Mouse (Mus musculus) limb, embryonic 15.5 days (tissue): Measurements from ENCODE around the gene Tnfrsf8. TPM values are rescaled to one million over a fixed set of nuclear protein-coding genes. Genes with fewer than 3 reads are reported as not detected.

ENCODE experiments used
- ATAC-seq: fragments of 200-750 bp; cut with Nextera tagmentation; 2 replicates; pipeline ENCODE4 v1.8.0; 2017; ENCODE audit warnings: low read depth, moderate TSS enrichment; ENCODE audit not compliant: insufficient number of reproducible peaks, low FRiP score, low TSS enrichment
- H3K27ac ChIP-seq: fragments of 300-500 bp; sonication (generic); 2 replicates; pipeline ENCODE4 v1.5.1; 2015; ENCODE audit warnings: moderate library complexity, mild to moderate bottlenecking, inconsistent platforms
- H3K27me3 ChIP-seq: fragments of 300-500 bp; sonication (generic); 2 replicates; pipeline ENCODE4 v1.6.1; 2015; ENCODE audit warnings: inconsistent platforms
- H3K36me3 ChIP-seq: fragments of 300-500 bp; sonication (generic); 2 replicates; pipeline ENCODE4 v1.6.1; 2015; ENCODE audit warnings: inconsistent platforms
- H3K4me1 ChIP-seq: fragments of 300-500 bp; sonication (generic); 2 replicates; pipeline ENCODE4 v1.6.1; 2015; ENCODE audit warnings: inconsistent platforms
- H3K4me2 ChIP-seq: fragments of 300-500 bp; sonication (generic); 2 replicates; pipeline ENCODE4 v1.6.1; 2015; ENCODE audit warnings: mild to moderate bottlenecking, inconsistent platforms
- H3K4me3 ChIP-seq: fragments of 300-500 bp; sonication (generic); 2 replicates; pipeline ENCODE4 v1.5.1; 2015; ENCODE audit warnings: mild to moderate bottlenecking, inconsistent platforms
- H3K9ac ChIP-seq: fragments of 300-500 bp; sonication (generic); 2 replicates; pipeline ENCODE4 v1.6.1; 2015; ENCODE audit warnings: inconsistent platforms
- H3K9me3 ChIP-seq: fragments of 300-500 bp; sonication (generic); 2 replicates; pipeline ENCODE4 v1.6.1; 2016; ENCODE audit warnings: inconsistent platforms
- WGBS: fragments of 180-500 bp; shearing (Covaris S2); methylation state at CpG from one replicate; pipeline ENCODE4 v1.1.7; 2015; 5-methylcytosine and 5-hydroxymethylcytosine counted together
- polyA plus RNA-seq: library from polyadenylated mRNA; unstranded; fragments of >200 nt; fragmentation: Nextera tagmentation; extraction: Ambion mirVana; gene quantifications from 2 replicates; pipeline ENCODE4 v1.2.1, GENCODE M21; 2015

Tnfrsf8 gene
- polyA plus RNA-seq, 1 experiment from 2014 or later, result 0.17 TPM

- Histone ChIP-seq H3K27me3 (no peaks in the 10 kb centered on the region), H3K4me2 (no peak overlapping the region), H3K9me3 (no peaks in the 10 kb centered on the region), H3K4me3 (no peak overlapping the region), H3K27ac (no peak overlapping the region), H3K9ac (no peak overlapping the region), H3K4me1 (peaks cover 3% of the 10 kb centered on the region; the same call in 1 of the 2 replicates), H3K36me3 (no peaks in the 10 kb centered on the region)
- no peak for ATAC-seq
- 76% methylated on average over 1 of the region's 1 CpGs for WGBS
These were observed 95.0 kb downstream of the Tnfrsf8 start for GRCm38 (mm10) chr4:145220001-145220400.

GRCm38 (mm10) chr4:145219240-145219985 is 95.6 kb downstream of the Tnfrsf8 start:
- H3K4me3 ChIP-seq, result no peak overlapping the region
- H3K4me1 ChIP-seq, result peaks cover 9% of the 10 kb centered on the region
- no peak for ATAC-seq
- H3K9me3 ChIP-seq, result no peaks in the 10 kb centered on the region
- H3K9ac ChIP-seq, result no peak overlapping the region
- 60% methylated on average over 15 of the region's 15 CpGs for WGBS
- no peak overlapping the region for H3K4me2 ChIP-seq
- H3K27ac ChIP-seq, result no peak overlapping the region
- no peaks in the 10 kb centered on the region for H3K36me3 ChIP-seq
- no peaks in the 10 kb centered on the region for H3K27me3 ChIP-seq

- H3K4me1 ChIP-seq, result peaks cover 14% of the 10 kb centered on the region
- H3K9me3 ChIP-seq, result no peaks in the 10 kb centered on the region
- no peak for ATAC-seq
- 69% methylated on average over 5 of the region's 5 CpGs for WGBS
- no peak overlapping the region for H3K4me3 ChIP-seq
- no peak overlapping the region for H3K9ac ChIP-seq
- no peak overlapping the region for H3K4me2 ChIP-seq
- H3K27ac ChIP-seq, result no peak overlapping the region
- no peaks in the 10 kb centered on the region for H3K27me3 ChIP-seq
- H3K36me3 ChIP-seq, result no peaks in the 10 kb centered on the region
These were observed 97.1 kb downstream of the Tnfrsf8 start for GRCm38 (mm10) chr4:145217837-145218236.

Other genes starting within 250 kb of the Tnfrsf8 start
- gene Vps13d, start 120.2 kb downstream of the Tnfrsf8 start, polyA plus RNA-seq, result 11.1 and 14.3 TPM in 2 replicates
- gene Tnfrsf1b, start 68.3 kb downstream of the Tnfrsf8 start, polyA plus RNA-seq, result 4.5 and 6.3 TPM in 2 replicates
- gene Zfp990, start 195.6 kb upstream of the Tnfrsf8 start, polyA plus RNA-seq, result 0.05 TPM in 1 of 2 replicates, not detected in the other